ENCODE assay signal across 9 mouse cellular contexts in genomic region chr7:123235449-123235848, GRCm38 (mm10). TPM values are rescaled to one million over a fixed set of nuclear protein-coding genes. Genes with fewer than 3 reads are reported as not detected.
DNase-seq lines count a peak whose midpoint lies in the region; ATAC-seq and TF ChIP-seq lines count a peak whose summit lies in the region.
"Had no signal": no experiment of that assay in that cellular context is flagged by ENCODE, and none has a peak within 500 bp of the region (broad histone marks: within the 10 kb centered on the region; RNA-seq: fewer than 3 reads in every experiment).

No protein-coding gene starts in this region.

- 26% methylated on average over 4 of the region's 4 CpGs for WGBS in forebrain, embryonic 10.5 days
- 30% methylated on average over 4 of the region's 4 CpGs for WGBS in forebrain, postnatal 0 days
- 29% methylated on average over 4 of the region's 4 CpGs for WGBS in midbrain, embryonic 10.5 days
- 22% methylated on average over 4 of the region's 4 CpGs for WGBS in midbrain, embryonic 13.5 days
- WGBS in neural tube, embryonic 11.5 days = 28% methylated on average over 4 of the region's 4 CpGs

- no peak overlapping the region for H3K4me2 ChIP-seq in forebrain, postnatal 0 days (ENCODE audit: low read depth)
- H3K4me2 ChIP-seq in midbrain, embryonic 13.5 days (replicated peaks) = no peak overlapping the region
- H3K4me2 ChIP-seq in neural tube, embryonic 11.5 days (ENCODE audit: low read depth) = no peak overlapping the region
- H3K4me2 ChIP-seq: liver, embryonic 13.5 days had no signal

- H3K27ac ChIP-seq in forebrain, embryonic 10.5 days = no peak overlapping the region
- no peak overlapping the region for H3K27ac ChIP-seq in forebrain, postnatal 0 days (ENCODE audit: low read depth, low read length)
- no peak overlapping the region for H3K27ac ChIP-seq in midbrain, embryonic 10.5 days (replicated peaks)
- H3K27ac ChIP-seq in midbrain, embryonic 13.5 days = no peak overlapping the region
- H3K27ac ChIP-seq in neural tube, embryonic 11.5 days (ENCODE audit: low read depth, low read length) = no peak overlapping the region
- H3K27ac ChIP-seq: liver, embryonic 13.5 days had no signal

- ATAC-seq in forebrain, postnatal 0 days = no peak
- ATAC-seq in midbrain, embryonic 13.5 days = no peak
- ATAC-seq in neural tube, embryonic 11.5 days (ENCODE audit: insufficient read depth, low FRiP score, low TSS enrichment) = no peak

- no peak overlapping the region for H3K9ac ChIP-seq in forebrain, postnatal 0 days
- no peak overlapping the region for H3K9ac ChIP-seq in midbrain, embryonic 13.5 days (replicated peaks)
- no peak overlapping the region for H3K9ac ChIP-seq in neural tube, embryonic 11.5 days (ENCODE audit: low read length)
- H3K9ac ChIP-seq: liver, embryonic 13.5 days had no signal

- DNase-seq in forebrain, embryonic 10.5 days (ENCODE audit: extremely low spot score, low spot score) = peak; percentile 31
- no peak for DNase-seq in forebrain, postnatal 0 days
- DNase-seq in midbrain, embryonic 10.5 days (ENCODE audit: low spot score) = peak; percentile 36
- peak; percentile 71 for DNase-seq in embryo, embryonic 10 days (ENCODE audit: low spot score)
- DNase-seq in neural tube, embryonic 11.5 days (ENCODE audit: low spot score) = peak; percentile 29
- DNase-seq in T-cell, adult 2 months (ENCODE audit: low spot score) = no peak
- DNase-seq in right cerebral cortex, adult 18-20 months = no peak
- DNase-seq: liver, embryonic 13.5 days had no signal

- no peaks in the 10 kb centered on the region for H3K27me3 ChIP-seq in forebrain, embryonic 10.5 days (ENCODE audit: poor library complexity, severe bottlenecking)
- H3K27me3 ChIP-seq in forebrain, postnatal 0 days (ENCODE audit: insufficient read depth, low read length) = no peaks in the 10 kb centered on the region
- H3K27me3 ChIP-seq in midbrain, embryonic 10.5 days (ENCODE audit: low read depth, poor library complexity, severe bottlenecking) = no peaks in the 10 kb centered on the region
- no peaks in the 10 kb centered on the region for H3K27me3 ChIP-seq in midbrain, embryonic 13.5 days
- no peaks in the 10 kb centered on the region for H3K27me3 ChIP-seq in neural tube, embryonic 11.5 days (ENCODE audit: control insufficient read depth, insufficient read depth, low read length)
- H3K27me3 ChIP-seq: liver, embryonic 13.5 days had no signal

- no peak overlapping the region for H3K4me3 ChIP-seq in forebrain, embryonic 10.5 days
- H3K4me3 ChIP-seq in forebrain, postnatal 0 days (ENCODE audit: low read depth, low read length) = no peak overlapping the region
- H3K4me3 ChIP-seq in midbrain, embryonic 10.5 days = no peak overlapping the region
- H3K4me3 ChIP-seq in midbrain, embryonic 13.5 days (replicated peaks) = no peak overlapping the region
- H3K4me3 ChIP-seq in neural tube, embryonic 11.5 days (ENCODE audit: low read depth, low read length) = no peak overlapping the region
- H3K4me3 ChIP-seq: liver, embryonic 13.5 days had no signal

- TF ChIP-seq CTCF in forebrain, postnatal 0 days (IDR thresholded peaks at IDR 0.05; ENCODE audit: low read depth) = no peak

- no peaks in the 10 kb centered on the region for H3K9me3 ChIP-seq in forebrain, embryonic 10.5 days
- H3K9me3 ChIP-seq in forebrain, postnatal 0 days (ENCODE audit: low read length) = no peaks in the 10 kb centered on the region
- no peaks in the 10 kb centered on the region for H3K9me3 ChIP-seq in midbrain, embryonic 10.5 days (replicated peaks)
- no peaks in the 10 kb centered on the region for H3K9me3 ChIP-seq in midbrain, embryonic 13.5 days
- H3K9me3 ChIP-seq in neural tube, embryonic 11.5 days (ENCODE audit: control insufficient read depth, low read length) = no peaks in the 10 kb centered on the region
- H3K9me3 ChIP-seq: liver, embryonic 13.5 days had no signal

- H3K4me1 ChIP-seq in forebrain, embryonic 10.5 days = 0 out of 2 replicates have a peak, but pooled peaks cover 4% of the 10 kb centered on the region
- H3K4me1 ChIP-seq in forebrain, postnatal 0 days (ENCODE audit: insufficient read depth) = no peaks in the 10 kb centered on the region
- H3K4me1 ChIP-seq in midbrain, embryonic 10.5 days = peaks cover 7% of the 10 kb centered on the region
- peaks cover 7% of the 10 kb centered on the region for H3K4me1 ChIP-seq in midbrain, embryonic 13.5 days (replicated peaks)
- no peaks in the 10 kb centered on the region for H3K4me1 ChIP-seq in neural tube, embryonic 11.5 days (ENCODE audit: control insufficient read depth, insufficient read depth, low read length)
- H3K4me1 ChIP-seq: liver, embryonic 13.5 days had no signal

- H3K36me3 ChIP-seq in forebrain, embryonic 10.5 days (replicated peaks) = no peaks in the 10 kb centered on the region
- no peaks in the 10 kb centered on the region for H3K36me3 ChIP-seq in forebrain, postnatal 0 days (ENCODE audit: insufficient read depth)
- no peaks in the 10 kb centered on the region for H3K36me3 ChIP-seq in midbrain, embryonic 10.5 days
- no peaks in the 10 kb centered on the region for H3K36me3 ChIP-seq in midbrain, embryonic 13.5 days
- no peaks in the 10 kb centered on the region for H3K36me3 ChIP-seq in neural tube, embryonic 11.5 days (ENCODE audit: control insufficient read depth, insufficient read depth, low read length)
- H3K36me3 ChIP-seq: liver, embryonic 13.5 days had no signal

RNA-seq across cellular contexts. Expression of gene Slc5a11, which starts 20.9 kb away (rescaled TPM):
- polyA plus RNA-seq in forebrain, embryonic 10.5 days (2016; fragmentation: Nextera tagmentation; extraction: Ambion mirVana) = not detected in 2 replicates
- 0.23 and 0.29 TPM in 2 replicates for total RNA-seq in forebrain, postnatal 0 days (2014; rRNA removed)
- 0.15 and 0.17 TPM in 2 replicates for polyA plus RNA-seq in forebrain, postnatal 0 days (2015; fragmentation: Nextera tagmentation; extraction: Ambion mirVana)
- polyA plus RNA-seq in midbrain, embryonic 10.5 days (2016; fragmentation: Nextera tagmentation; extraction: Ambion mirVana) = 0.26 and 0.27 TPM in 2 replicates
- polyA plus RNA-seq in midbrain, embryonic 13.5 days (2015; fragmentation: Nextera tagmentation; extraction: Ambion mirVana) = 0.13 and 0.34 TPM in 2 replicates
- polyA plus RNA-seq in neural tube, embryonic 11.5 days (2014; fragmentation: Nextera tagmentation; extraction: Ambion mirVana) = not detected in 2 replicates

Comparison
In these comparisons a context has a peak if more than half of its experiments do, and no peak if none do; other contexts are left out.
1. DNase-seq: peak in forebrain, embryonic 10.5 days (single experiment), midbrain, embryonic 10.5 days (single experiment), embryo, embryonic 10 days (single experiment) and neural tube, embryonic 11.5 days (single experiment); none in forebrain, postnatal 0 days (single experiment), T-cell, adult 2 months (single experiment) and right cerebral cortex, adult 18-20 months (single experiment).